Mouse (Mus musculus) kidney, embryonic 15.5 days (tissue): ENCODE data around the gene Lrp5. TPM values are rescaled to one million over a fixed set of nuclear protein-coding genes. Genes with fewer than 3 reads are reported as not detected.
A peak's percentile ranks its signal among the peaks of the same experiment; 100 is the strongest.
"Not testable (repeated sequence)": the region's sequence is repeated elsewhere in the genome, so short reads cannot be mapped to it uniquely, and the experiment has no call there.

Source experiments
- ATAC-seq: fragments of 200-750 bp; cut with Nextera tagmentation; replicated peaks from 2 replicates; pipeline ENCODE4 v1.8.0; 2017; ENCODE audit warnings: moderate TSS enrichment; ENCODE audit not compliant: low FRiP score
- H3K27ac ChIP-seq: fragments of 300-500 bp; sonication (generic); 2 replicates; pipeline ENCODE4 v1.5.1; 2015; ENCODE audit warnings: mild to moderate bottlenecking, inconsistent platforms
- H3K27me3 ChIP-seq: fragments of 300-500 bp; sonication (generic); 2 replicates; pipeline ENCODE4 v1.6.1; 2015; ENCODE audit warnings: inconsistent platforms
- H3K36me3 ChIP-seq: fragments of 300-500 bp; sonication (generic); 2 replicates; pipeline ENCODE4 v1.6.1; 2015; ENCODE audit warnings: inconsistent platforms
- H3K4me1 ChIP-seq: fragments of 300-500 bp; sonication (generic); 2 replicates; pipeline ENCODE4 v1.6.1; 2015; ENCODE audit warnings: inconsistent platforms
- H3K4me2 ChIP-seq: fragments of 300-500 bp; sonication (generic); 2 replicates; pipeline ENCODE4 v1.6.1; 2015; ENCODE audit warnings: moderate library complexity, mild to moderate bottlenecking, inconsistent platforms
- H3K4me3 ChIP-seq: fragments of 300-500 bp; sonication (generic); replicated peaks from 2 replicates; pipeline ENCODE4 v1.5.1; 2015; ENCODE audit warnings: mild to moderate bottlenecking, inconsistent platforms
- H3K9ac ChIP-seq: fragments of 300-500 bp; sonication (generic); 2 replicates; pipeline ENCODE4 v1.6.1; 2015; ENCODE audit warnings: mild to moderate bottlenecking, inconsistent platforms
- H3K9me3 ChIP-seq: fragments of 300-500 bp; sonication (generic); replicated peaks from 2 replicates; pipeline ENCODE4 v1.6.1; 2016; ENCODE audit warnings: inconsistent platforms
- WGBS: fragments of 180-500 bp; shearing (Covaris S2); methylation state at CpG from one replicate; pipeline ENCODE4 v1.1.7; 2015; ENCODE audit warnings: mixed read lengths; 5-methylcytosine and 5-hydroxymethylcytosine counted together
- polyA plus RNA-seq: library from polyadenylated mRNA; unstranded; fragments of >200 nt; fragmentation: Nextera tagmentation; extraction: Ambion mirVana; gene quantifications from 2 replicates; pipeline ENCODE4 v1.2.1, GENCODE M21; 2015

Lrp5 gene
- polyA plus RNA-seq, 1 experiment from 2014 or later: 6.9 TPM

- no peak overlapping the region for H3K4me2 ChIP-seq
- no peaks in the 10 kb centered on the region for H3K27me3 ChIP-seq
- no peak overlapping the region for H3K9ac ChIP-seq
- WGBS: 83% methylated on average over 7 of the region's 7 CpGs
- no peaks in the 10 kb centered on the region for H3K9me3 ChIP-seq
- no peak overlapping the region for H3K4me3 ChIP-seq
- H3K27ac ChIP-seq: no peak overlapping the region
- no peaks in the 10 kb centered on the region for H3K4me1 ChIP-seq
- H3K36me3 ChIP-seq: peaks cover 100% of the 10 kb centered on the region
- no peak for ATAC-seq
Measured at GRCm38 (mm10) chr19:3593379-3594055, 92.8 kb downstream of the Lrp5 start.

- ATAC-seq: no peak
- no peak overlapping the region for H3K27ac ChIP-seq
- no peaks in the 10 kb centered on the region for H3K9me3 ChIP-seq
- H3K4me1 ChIP-seq: no peaks in the 10 kb centered on the region
- no peak overlapping the region for H3K4me2 ChIP-seq
- peaks cover 93% of the 10 kb centered on the region for H3K36me3 ChIP-seq
- no peak overlapping the region for H3K4me3 ChIP-seq
- H3K9ac ChIP-seq: no peak overlapping the region
- WGBS: 90% methylated on average over 4 of the region's 4 CpGs
- H3K27me3 ChIP-seq: no peaks in the 10 kb centered on the region
Measured at GRCm38 (mm10) chr19:3589968-3590367, 96.4 kb downstream of the Lrp5 start.

GRCm38 (mm10) chr19:3589547-3589946 is 96.8 kb downstream of the Lrp5 start:
- H3K27me3 ChIP-seq: no peaks in the 10 kb centered on the region
- WGBS: 84% methylated on average over 5 of the region's 5 CpGs
- no peak overlapping the region for H3K4me2 ChIP-seq
- H3K4me3 ChIP-seq: no peak overlapping the region
- H3K9ac ChIP-seq: no peak overlapping the region
- H3K27ac ChIP-seq: no peak overlapping the region
- H3K4me1 ChIP-seq: no peaks in the 10 kb centered on the region
- ATAC-seq: no peak
- H3K36me3 ChIP-seq: peaks cover 93% of the 10 kb centered on the region
- H3K9me3 ChIP-seq: no peaks in the 10 kb centered on the region

GRCm38 (mm10) chr19:3587729-3588128 is 98.6 kb downstream of the Lrp5 start:
- not testable (repeated sequence) for H3K9ac ChIP-seq, H3K27me3 ChIP-seq, H3K9me3 ChIP-seq, H3K4me1 ChIP-seq, H3K4me2 ChIP-seq, H3K27ac ChIP-seq, ATAC-seq, H3K4me3 ChIP-seq
- 95% methylated on average over 5 of the region's 5 CpGs for WGBS
- peaks cover 93% of the 10 kb centered on the region for H3K36me3 ChIP-seq

GRCm38 (mm10) chr19:3586540-3586939 is 99.8 kb downstream of the Lrp5 start:
- ATAC-seq: no peak
- WGBS: 46% methylated on average over 1 of the region's 1 CpGs
- Histone ChIP-seq H3K27ac (no peak overlapping the region), H3K9me3 (no peaks in the 10 kb centered on the region), H3K4me2 (no peak overlapping the region), H3K36me3 (peaks cover 82% of the 10 kb centered on the region), H3K4me3 (no peak overlapping the region), H3K4me1 (no peaks in the 10 kb centered on the region), H3K27me3 (no peaks in the 10 kb centered on the region), H3K9ac (no peak overlapping the region)

GRCm38 (mm10) chr19:3586026-3586425 is 100.3 kb downstream of the Lrp5 start:
- H3K4me3 ChIP-seq: no peak overlapping the region
- no peaks in the 10 kb centered on the region for H3K4me1 ChIP-seq
- H3K27me3 ChIP-seq: no peaks in the 10 kb centered on the region
- H3K9me3 ChIP-seq: no peaks in the 10 kb centered on the region
- no peak overlapping the region for H3K9ac ChIP-seq
- ATAC-seq: no peak
- no peak overlapping the region for H3K4me2 ChIP-seq
- H3K36me3 ChIP-seq: peaks cover 77% of the 10 kb centered on the region
- H3K27ac ChIP-seq: no peak overlapping the region
- WGBS: 96% methylated on average over 9 of the region's 9 CpGs

- Histone ChIP-seq H3K9ac (no peak overlapping the region), H3K4me2 (no peak overlapping the region), H3K9me3 (no peaks in the 10 kb centered on the region), H3K27ac (no peak overlapping the region), H3K36me3 (peaks cover 35% of the 10 kb centered on the region), H3K4me3 (no peak overlapping the region), H3K27me3 (no peaks in the 10 kb centered on the region), H3K4me1 (peaks cover 9% of the 10 kb centered on the region; the same call in 1 of the 2 replicates)
- WGBS: 34% methylated on average over 7 of the region's 7 CpGs
- ATAC-seq: no peak
Measured at GRCm38 (mm10) chr19:3581326-3581725, 105.0 kb downstream of the Lrp5 start.

GRCm38 (mm10) chr19:3577911-3578290 is 108.5 kb downstream of the Lrp5 start:
- peaks cover 27% of the 10 kb centered on the region for H3K4me1 ChIP-seq
- no peak overlapping the region for H3K4me2 ChIP-seq
- peaks cover 3% of the 10 kb centered on the region; the same call in 1 of the 2 replicates for H3K36me3 ChIP-seq
- H3K9ac ChIP-seq: no peak overlapping the region
- no peak for ATAC-seq
- no peak overlapping the region for H3K27ac ChIP-seq
- no peaks in the 10 kb centered on the region for H3K9me3 ChIP-seq
- no peak overlapping the region for H3K4me3 ChIP-seq
- no peaks in the 10 kb centered on the region for H3K27me3 ChIP-seq

- no peak overlapping the region for H3K9ac ChIP-seq
- no peaks in the 10 kb centered on the region for H3K9me3 ChIP-seq
- no peak overlapping the region for H3K27ac ChIP-seq
- WGBS: 70% methylated on average over 4 of the region's 4 CpGs
- H3K4me2 ChIP-seq: no peak overlapping the region
- no peak for ATAC-seq
- no peaks in the 10 kb centered on the region for H3K27me3 ChIP-seq
- H3K4me3 ChIP-seq: no peak overlapping the region
- H3K4me1 ChIP-seq: peaks cover 29% of the 10 kb centered on the region
- H3K36me3 ChIP-seq: no peaks in the 10 kb centered on the region
Measured at GRCm38 (mm10) chr19:3577265-3577910, 109.0 kb downstream of the Lrp5 start.

- no peaks in the 10 kb centered on the region for H3K27me3 ChIP-seq
- ATAC-seq: no peak
- H3K27ac ChIP-seq: peak overlapping the region; percentile 98
- peak overlapping the region; percentile 92 for H3K4me3 ChIP-seq
- no peak overlapping the region for H3K9ac ChIP-seq
- H3K36me3 ChIP-seq: no peaks in the 10 kb centered on the region
- no peaks in the 10 kb centered on the region for H3K9me3 ChIP-seq
- H3K4me2 ChIP-seq: peak overlapping the region; percentile 78
- 69% methylated on average over 5 of the region's 5 CpGs for WGBS
- peaks cover 30% of the 10 kb centered on the region for H3K4me1 ChIP-seq
Measured at GRCm38 (mm10) chr19:3576451-3577264, 109.7 kb downstream of the Lrp5 start.

- H3K27me3 ChIP-seq: no peaks in the 10 kb centered on the region
- H3K4me1 ChIP-seq: peaks cover 30% of the 10 kb centered on the region
- WGBS: under 1% methylated on average over 51 of the region's 51 CpGs
- H3K9ac ChIP-seq: peak within 1 kb of the TSS; percentile 92
- no peaks in the 10 kb centered on the region for H3K36me3 ChIP-seq
- peak within 1 kb of the TSS; percentile 92 for H3K4me3 ChIP-seq
- H3K27ac ChIP-seq: peak within 1 kb of the TSS; percentile 98
- no peaks in the 10 kb centered on the region for H3K9me3 ChIP-seq
- peak within 1 kb of the TSS; percentile 78 for H3K4me2 ChIP-seq
- peak; percentile 98 for ATAC-seq
Measured at GRCm38 (mm10) chr19:3575632-3576384, 110.6 kb downstream of the Lrp5 start, which contains the start of gene Ppp6r3. Gene Ppp6r3 (minus strand): TSS chr19:3575749.
